Mouse (Mus musculus) CH12.LX (cell line): ENCODE results near the gene Sept12.

ENCODE experiments used
- CTCF ChIP-seq, 2 experiments: IDR thresholded peaks in 1 of 2; conservative IDR thresholded peaks in 1 of 2; 2 replicates each; pipeline ENCODE4 v1.5.1; 2011 to 2012; ENCODE audit warnings: low read depth in 2 of 2, low read length in 2 of 2, improper control_type of control experiment in 1 of 2, inconsistent platforms in 1 of 2, mild to moderate bottlenecking in 1 of 2, moderate library complexity in 1 of 2
- PAX5 ChIP-seq: IDR thresholded peaks from 2 replicates; pipeline ENCODE4 v1.6.1; 2012; ENCODE audit warnings: low read length, inconsistent platforms, mixed read lengths
- POLR2A ChIP-seq: IDR thresholded peaks from 2 replicates; pipeline ENCODE4 v1.6.1; 2011; ENCODE audit warnings: low read depth, mild to moderate bottlenecking, improper control_type of control experiment, low read length
- USF1 ChIP-seq: IDR thresholded peaks from 2 replicates; pipeline ENCODE4 v1.6.1; 2014; ENCODE audit warnings: low read depth, mild to moderate bottlenecking, inconsistent platforms, low read length, improper control_type of control experiment
- ZNF384 ChIP-seq: IDR thresholded peaks from 2 replicates; pipeline ENCODE4 v1.6.1; 2012; ENCODE audit warnings: low read depth, low read length, improper control_type of control experiment, inconsistent platforms

DNA sequence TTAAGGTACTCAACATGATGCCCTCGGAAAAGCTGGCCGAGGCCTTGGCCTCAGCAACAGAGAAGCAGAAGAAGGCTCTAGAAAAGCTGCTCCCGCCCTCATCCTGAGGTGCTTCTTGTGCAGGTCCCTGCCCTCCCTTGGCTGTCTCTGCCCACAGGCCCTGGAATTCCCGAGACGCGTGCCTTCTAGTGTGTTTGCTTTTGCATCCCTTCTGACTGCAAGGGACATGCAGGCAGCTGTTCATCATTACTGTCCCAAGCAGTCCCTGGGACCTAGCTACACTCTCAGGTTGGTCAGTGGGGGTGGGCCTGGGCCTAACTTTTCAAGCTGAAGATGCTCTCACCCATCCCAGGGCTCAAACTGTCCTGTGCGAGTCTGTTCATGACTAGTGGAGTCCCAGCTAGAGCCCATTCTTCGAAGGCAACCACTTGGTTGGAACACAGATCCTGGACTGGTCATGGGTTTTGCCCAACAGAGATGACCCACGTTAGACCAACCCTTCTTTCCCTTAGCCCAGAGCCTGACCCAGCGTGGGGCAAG lies 57.3 kb downstream of the Sept12 start:
- TF ChIP-seq ZNF384 (no peak), POLR2A (no peak; the same call in 1 of the 2 replicates), USF1 (no peak), CTCF (conservative IDR thresholded peaks at IDR 0.05 in 1 of 2, IDR thresholded peaks at IDR 0.05 in 1 of 2; ENCODE audit: low read depth in 2 of 2, low read length in 2 of 2) (no peak), PAX5 (no peak)
